Mouse (Mus musculus) thymus, postnatal 0 days (tissue): ENCODE measurements around the gene Olfr485. TPM values are rescaled to one million over a fixed set of nuclear protein-coding genes. Genes with fewer than 3 reads are reported as not detected.
"Not testable (repeated sequence)": the region's sequence is repeated elsewhere in the genome, so short reads cannot be mapped to it uniquely, and the experiment has no call there.

Experiments
- DNase-seq: peaks from one replicate; pipeline ENCODE4 v3.0.0-alpha.2; 2015; ENCODE audit warnings: low spot score
- polyA plus RNA-seq: library from polyadenylated mRNA; unstranded; fragments of >200 nt; fragmentation: Nextera tagmentation; extraction: Ambion mirVana; gene quantifications from 2 replicates; pipeline ENCODE4 v1.2.1, GENCODE M21; 2015

Gene Olfr485
- polyA plus RNA-seq, result not detected in 2 replicates

DNA sequence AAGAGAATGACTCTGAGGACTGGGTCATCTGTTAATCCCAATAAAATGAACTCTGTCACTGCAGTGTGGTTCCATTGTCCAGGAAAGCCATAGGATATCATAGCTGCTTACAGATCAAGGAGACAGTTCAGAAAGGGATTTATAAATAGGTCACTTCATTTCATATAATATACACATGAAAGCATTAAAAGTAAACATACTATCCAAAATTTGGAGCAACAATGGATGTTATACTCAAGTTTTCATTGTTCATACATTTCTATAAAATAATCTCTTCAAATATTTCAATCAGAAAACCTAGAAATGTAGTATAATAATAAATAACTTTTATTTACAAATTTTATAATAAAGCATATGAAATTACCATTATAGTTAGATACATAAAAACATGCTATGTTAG lies at the start of gene Olfr485:
TSS of gene Olfr485 (minus strand) at position 101 of the 400 bp plus-strand sequence.
- no peak for DNase-seq

DNA sequence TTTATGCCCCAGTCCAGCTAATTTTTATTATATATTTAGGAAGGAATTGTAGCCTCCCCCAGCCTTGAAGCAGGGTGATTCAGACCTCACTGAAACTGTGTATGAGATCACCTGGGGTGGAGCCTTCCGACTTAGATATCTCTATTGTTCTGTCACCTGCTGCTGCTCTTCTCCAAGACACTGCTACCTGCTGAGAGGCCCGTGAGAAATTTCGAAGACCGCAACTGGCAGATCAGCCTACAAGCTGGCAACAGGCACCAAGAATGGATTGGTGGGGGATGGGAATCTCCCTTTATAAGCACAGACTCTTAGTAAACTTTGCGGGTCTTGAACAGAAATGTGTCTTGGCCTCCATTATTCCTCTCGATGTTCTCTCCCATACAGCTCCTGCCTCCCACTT lies 37.3 kb upstream of the Olfr485 start:
- DNase-seq, result no peak

DNA sequence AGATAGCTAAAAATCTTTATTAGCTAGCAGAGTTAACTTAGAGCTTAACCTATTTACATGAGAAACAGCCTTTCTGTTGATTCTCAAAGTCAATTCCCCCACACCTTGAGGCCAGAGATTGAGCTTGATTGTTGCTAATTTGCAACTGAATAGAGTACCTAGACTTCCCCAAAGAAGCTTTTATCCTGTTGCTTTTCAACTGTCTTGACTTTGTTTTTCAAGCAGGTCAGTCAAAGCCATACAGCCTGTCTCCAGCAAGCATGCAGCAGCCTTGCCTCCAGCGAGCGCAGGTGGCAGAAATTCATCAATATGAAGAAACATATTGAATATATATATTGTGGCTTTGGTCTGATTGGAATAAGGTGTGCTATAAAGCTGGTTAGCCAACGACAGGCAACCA lies 36.7 kb upstream of the Olfr485 start:
- DNase-seq, result not testable (repeated sequence)

DNA sequence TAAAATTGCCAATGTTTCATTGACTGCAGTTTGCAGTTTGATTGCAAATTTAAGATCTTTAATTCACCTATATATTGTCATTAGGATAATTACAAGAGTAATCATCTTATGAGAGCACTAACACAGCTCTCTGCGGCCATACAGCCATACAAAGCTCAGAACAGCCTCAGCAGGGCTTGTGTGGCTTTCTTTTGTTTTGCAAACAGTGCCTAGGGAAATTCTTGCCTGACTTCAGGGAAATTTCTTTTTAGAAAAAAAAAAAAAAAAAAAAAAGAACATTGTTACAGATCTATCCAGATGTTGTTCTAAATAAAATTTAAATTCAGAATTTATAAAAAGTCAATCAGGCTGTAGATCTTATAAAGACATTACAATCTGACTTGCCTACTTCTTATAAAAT lies 33.0 kb upstream of the Olfr485 start:
- not testable (repeated sequence) for DNase-seq

DNA sequence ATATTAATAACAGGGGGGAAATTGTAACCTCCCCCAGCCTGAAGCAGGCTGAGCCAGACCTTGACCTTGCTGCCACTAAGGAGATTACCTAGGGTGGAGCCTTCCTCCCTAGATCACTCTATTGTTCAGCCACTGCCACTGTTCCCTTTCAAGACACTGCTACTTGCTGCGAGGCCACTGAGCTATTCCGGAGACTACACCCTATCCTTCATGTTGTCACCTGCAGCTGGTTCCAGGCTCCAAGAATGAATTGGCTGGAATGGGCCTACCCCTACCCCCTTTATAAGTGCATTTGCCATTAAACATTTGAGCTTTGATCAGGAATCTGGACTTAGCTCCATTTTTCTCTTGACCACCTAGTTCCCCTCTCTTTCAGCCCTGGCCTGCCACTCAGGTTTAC lies 31.5 kb upstream of the Olfr485 start:
- not testable (repeated sequence) for DNase-seq

DNA sequence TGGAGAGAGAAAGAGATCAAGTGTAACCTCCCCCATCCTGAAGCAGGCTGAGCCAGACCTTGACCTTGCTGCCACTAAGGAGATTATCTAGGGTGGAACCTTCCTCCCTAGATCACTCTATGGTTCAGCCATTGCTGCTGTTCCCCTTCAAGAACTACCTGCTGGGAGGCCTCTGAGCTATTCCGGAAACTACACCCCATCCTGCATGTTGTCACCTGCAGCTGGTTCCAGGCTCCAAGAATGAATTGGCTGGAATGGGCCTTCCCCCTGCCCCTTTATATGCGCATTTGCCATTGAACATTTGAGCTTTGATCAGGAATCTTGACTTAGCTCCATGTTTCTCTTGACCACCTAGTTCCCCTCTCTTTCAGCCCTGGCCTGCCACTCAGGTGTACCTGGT lies 25.6 kb upstream of the Olfr485 start:
- DNase-seq, result not testable (repeated sequence)

DNA sequence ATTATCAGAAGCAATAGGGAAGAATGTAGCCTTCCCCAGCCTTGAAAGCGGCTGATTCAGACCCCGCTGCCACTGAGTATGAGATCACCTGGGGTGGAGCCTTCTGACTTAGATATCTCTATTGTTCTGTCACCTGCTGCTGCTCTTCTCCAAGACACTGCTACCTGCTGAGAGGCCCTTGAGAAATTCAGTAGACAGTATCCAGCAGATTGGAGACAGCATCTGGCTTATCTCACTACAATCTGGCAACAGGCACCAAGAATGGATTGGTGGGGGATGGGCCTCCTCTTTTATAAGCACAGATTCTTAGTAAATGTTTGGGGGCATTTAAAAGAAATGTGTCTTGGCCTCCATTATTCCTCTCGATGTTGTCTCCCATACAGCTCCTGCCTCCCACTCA lies 24.7 kb upstream of the Olfr485 start:
- DNase-seq, result not testable (repeated sequence)

DNA sequence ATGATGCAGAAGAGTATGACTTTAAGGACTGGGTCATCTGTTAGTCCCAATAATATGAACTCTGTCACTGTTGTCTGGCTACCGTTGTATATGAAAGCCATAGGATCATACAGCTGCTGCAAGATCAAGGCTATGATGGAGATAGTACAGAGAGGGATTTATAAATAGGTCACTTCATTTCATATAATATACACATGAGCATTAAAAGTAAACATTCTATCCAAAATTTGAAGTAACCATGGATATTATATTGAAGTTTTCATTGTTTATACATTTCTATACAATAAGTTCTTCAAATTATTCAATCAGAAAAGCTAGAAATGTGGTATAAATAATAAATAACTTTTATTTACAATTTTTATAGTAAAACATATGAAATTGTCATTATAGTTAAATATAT lies 13.0 kb upstream of the Olfr485 start, which contains the start of gene Olfr486:
TSS of gene Olfr486 (minus strand) at position 101 of the 400 bp plus-strand sequence.
- DNase-seq, result not testable (repeated sequence)

DNA sequence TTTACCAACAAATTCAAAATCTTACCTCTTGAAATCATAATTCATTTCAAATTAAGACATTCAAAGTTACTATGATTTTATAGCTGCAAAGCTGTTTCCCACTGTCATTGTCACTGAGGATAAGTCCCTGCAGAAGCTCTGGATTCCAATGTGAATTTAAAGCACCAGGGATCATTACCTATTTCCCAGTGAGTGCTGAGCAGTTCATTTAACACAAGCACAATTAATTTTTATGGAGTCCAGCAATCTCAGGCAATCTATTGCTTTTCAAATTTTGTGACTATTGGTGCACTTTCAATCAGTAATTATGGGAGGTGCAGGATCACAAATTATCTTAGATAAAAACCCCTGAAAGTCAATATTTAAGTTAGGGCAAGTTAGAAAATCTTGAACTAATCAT lies 32.3 kb downstream of the Olfr485 start, which contains the start of gene Olfr484:
TSS of gene Olfr484 (minus strand) at position 101 of the 400 bp plus-strand sequence.
- no peak for DNase-seq

DNA sequence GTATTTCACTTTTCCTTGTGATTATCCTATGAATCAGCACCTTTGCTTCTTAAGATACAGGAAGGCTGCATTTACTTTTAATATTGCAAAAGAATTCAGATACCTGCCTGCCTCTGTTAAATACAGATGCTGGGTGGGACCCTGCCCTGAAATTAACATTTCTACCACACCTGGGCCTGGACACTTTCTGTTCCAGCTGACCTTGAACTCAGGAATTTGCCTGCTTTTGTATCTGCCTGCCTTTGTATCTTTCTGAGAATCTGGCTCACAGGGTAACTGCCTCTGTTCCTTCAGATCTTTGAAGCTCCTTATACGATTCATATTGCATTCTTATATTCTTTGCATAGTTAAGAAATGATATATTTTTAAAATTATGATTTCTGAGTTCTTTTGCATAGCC lies 38.3 kb downstream of the Olfr485 start:
- DNase-seq, result no peak

DNA sequence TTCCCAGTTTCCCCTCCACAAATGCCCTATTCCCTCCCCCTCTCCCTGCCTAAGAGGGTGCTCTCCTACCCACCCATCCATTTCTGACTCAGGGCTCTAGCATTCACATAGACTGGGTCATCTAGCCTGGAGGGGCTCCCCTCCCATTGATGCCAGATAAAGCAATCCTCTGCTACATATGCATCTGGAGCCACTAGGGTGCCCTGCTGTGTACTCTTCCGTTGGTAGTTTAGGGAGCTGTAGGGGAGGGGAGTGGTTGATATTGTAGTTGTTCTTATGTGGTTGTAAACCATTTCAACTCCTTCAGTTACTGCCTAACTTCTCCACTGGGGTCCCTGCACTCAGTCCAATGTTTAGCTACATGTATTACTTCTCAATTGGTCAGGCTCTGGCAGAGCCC lies 39.0 kb downstream of the Olfr485 start:
- no peak for DNase-seq

Other genes with a start within 250 kb of the Olfr485 start
- not detected in 2 replicates for gene Olfr473, start 229.4 kb downstream of the Olfr485 start, polyA plus RNA-seq
- gene Olfr474, start 205.2 kb downstream of the Olfr485 start, polyA plus RNA-seq, result not detected in 2 replicates
- gene Olfr476, start 195.1 kb downstream of the Olfr485 start, polyA plus RNA-seq, result not detected in 2 replicates
- gene Olfr477, start 173.2 kb downstream of the Olfr485 start, polyA plus RNA-seq, result not detected in 2 replicates
- not detected in 2 replicates for gene Olfr478, start 125.9 kb downstream of the Olfr485 start, polyA plus RNA-seq
- not detected in 2 replicates for gene Olfr479, start 109.2 kb downstream of the Olfr485 start, polyA plus RNA-seq
- not detected in 2 replicates for gene Olfr480, start 92.5 kb downstream of the Olfr485 start, polyA plus RNA-seq
- not detected in 2 replicates for gene Olfr481, start 80.0 kb downstream of the Olfr485 start, polyA plus RNA-seq
- 0.09 and 0.10 TPM in 2 replicates for gene Olfr482, start 62.3 kb downstream of the Olfr485 start, polyA plus RNA-seq
- not detected in 2 replicates for gene Olfr483, start 59.0 kb downstream of the Olfr485 start, polyA plus RNA-seq
- gene Olfr484, start 32.4 kb downstream of the Olfr485 start, polyA plus RNA-seq, result not detected in 2 replicates
- gene Olfr486, start 12.9 kb upstream of the Olfr485 start, polyA plus RNA-seq, result not detected in 2 replicates
- gene Olfr487, start 54.8 kb upstream of the Olfr485 start, polyA plus RNA-seq, result not detected in 2 replicates
- gene Olfr488, start 98.5 kb upstream of the Olfr485 start, polyA plus RNA-seq, result not detected in 2 replicates
- not detected in 2 replicates for gene Olfr490, start 129.1 kb upstream of the Olfr485 start, polyA plus RNA-seq
- not detected in 2 replicates for gene Olfr491, start 153.6 kb upstream of the Olfr485 start, polyA plus RNA-seq
- gene Olfr492, start 163.8 kb upstream of the Olfr485 start, polyA plus RNA-seq, result not detected in 2 replicates
- not detected in 2 replicates for gene Olfr493, start 187.1 kb upstream of the Olfr485 start, polyA plus RNA-seq
- not detected in 2 replicates for gene Olfr494, start 205.5 kb upstream of the Olfr485 start, polyA plus RNA-seq
- not detected in 2 replicates for gene Olfr495, start 233.3 kb upstream of the Olfr485 start, polyA plus RNA-seq